Mouse (Mus musculus) mammary gland, adult 2 months (tissue): Measurements from ENCODE around the gene Crtc1. TPM values are rescaled to one million over a fixed set of nuclear protein-coding genes. Genes with fewer than 3 reads are reported as not detected.

ENCODE experiments used
- polyA plus RNA-seq: library from polyadenylated mRNA; depleted of rRNA; stranded (reverse); fragments of >200 nt; gene quantifications from 2 replicates; pipeline ENCODE4 v1.2.3, GENCODE M21; 2012; ENCODE audit warnings: low replicate concordance; rRNA removed

Gene Crtc1
- polyA plus RNA-seq: 22.9 and 36.9 TPM in 2 replicates

DNA sequence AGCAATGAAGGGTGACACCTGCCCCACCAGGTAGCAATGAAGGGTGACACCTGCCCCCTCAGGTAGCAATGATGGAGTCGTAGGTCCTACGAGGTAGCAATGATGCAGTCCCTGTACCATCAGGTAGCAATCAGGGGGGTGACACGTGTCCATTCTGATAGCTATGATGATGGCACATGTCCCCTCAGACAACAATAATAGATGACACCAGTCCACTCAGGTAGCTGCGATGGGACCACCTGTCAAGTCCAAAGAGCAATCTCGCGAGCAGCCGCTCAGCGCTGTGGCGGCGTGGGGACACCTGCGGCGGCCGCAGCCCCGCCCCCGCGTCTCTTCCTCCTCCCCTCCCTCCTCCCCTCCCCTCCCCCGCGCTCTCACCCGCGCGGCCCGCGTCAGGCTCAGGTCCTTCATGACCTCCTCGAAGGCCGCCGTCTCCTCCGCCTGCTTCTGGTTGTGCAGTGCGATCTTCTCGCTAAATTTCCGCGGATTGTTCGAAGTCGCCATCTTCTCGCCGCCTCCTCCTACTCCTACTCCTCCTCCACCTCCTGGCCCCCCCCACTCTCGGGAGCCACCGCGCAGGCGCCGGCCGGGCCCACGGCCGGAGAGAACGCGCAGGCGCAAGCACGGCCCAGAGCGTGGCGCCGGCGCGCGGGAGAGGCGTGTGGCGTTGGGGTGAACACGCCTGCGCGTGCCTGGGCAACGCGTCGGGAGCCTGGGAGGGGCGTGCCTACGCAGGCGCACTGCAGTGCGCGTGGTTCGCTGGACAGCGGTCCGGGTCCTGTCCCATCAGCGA lies at the start of gene Crtc1:
Gene Crtc1, minus strand, starts transcription at position 525 of the 793 bp plus-strand sequence.

DNA sequence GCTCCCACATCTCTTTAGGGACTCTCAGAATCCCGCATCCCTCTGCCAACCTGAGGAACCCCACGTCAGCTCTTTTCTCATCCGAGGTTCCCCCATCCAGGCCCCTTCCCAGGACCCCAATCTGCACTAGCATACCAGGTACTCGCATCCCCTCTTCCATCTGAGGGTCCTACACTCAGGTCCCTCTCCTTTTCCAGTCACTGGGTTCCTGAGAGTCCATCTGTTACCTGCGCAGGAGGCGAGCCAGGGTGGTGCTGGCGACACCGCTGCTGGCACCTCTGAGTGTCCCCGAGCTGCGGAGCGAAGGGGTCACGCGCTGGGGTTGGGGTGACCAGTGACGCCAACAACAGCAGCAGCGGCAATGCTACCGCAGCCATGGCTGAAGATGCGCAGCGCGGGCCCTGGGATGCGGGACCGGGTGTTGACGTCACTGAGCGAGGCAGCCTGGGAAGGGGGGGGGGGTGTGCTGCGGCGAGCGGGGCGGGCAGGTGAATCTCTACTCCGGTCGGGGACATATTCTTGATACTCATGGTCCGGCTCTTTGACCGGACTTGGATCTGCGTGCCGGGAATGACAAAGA lies 47.7 kb upstream of the Crtc1 start, which contains the start of gene Tmem59l:
Gene Tmem59l, minus strand, starts transcription at position 418 of the 580 bp plus-strand sequence.

DNA sequence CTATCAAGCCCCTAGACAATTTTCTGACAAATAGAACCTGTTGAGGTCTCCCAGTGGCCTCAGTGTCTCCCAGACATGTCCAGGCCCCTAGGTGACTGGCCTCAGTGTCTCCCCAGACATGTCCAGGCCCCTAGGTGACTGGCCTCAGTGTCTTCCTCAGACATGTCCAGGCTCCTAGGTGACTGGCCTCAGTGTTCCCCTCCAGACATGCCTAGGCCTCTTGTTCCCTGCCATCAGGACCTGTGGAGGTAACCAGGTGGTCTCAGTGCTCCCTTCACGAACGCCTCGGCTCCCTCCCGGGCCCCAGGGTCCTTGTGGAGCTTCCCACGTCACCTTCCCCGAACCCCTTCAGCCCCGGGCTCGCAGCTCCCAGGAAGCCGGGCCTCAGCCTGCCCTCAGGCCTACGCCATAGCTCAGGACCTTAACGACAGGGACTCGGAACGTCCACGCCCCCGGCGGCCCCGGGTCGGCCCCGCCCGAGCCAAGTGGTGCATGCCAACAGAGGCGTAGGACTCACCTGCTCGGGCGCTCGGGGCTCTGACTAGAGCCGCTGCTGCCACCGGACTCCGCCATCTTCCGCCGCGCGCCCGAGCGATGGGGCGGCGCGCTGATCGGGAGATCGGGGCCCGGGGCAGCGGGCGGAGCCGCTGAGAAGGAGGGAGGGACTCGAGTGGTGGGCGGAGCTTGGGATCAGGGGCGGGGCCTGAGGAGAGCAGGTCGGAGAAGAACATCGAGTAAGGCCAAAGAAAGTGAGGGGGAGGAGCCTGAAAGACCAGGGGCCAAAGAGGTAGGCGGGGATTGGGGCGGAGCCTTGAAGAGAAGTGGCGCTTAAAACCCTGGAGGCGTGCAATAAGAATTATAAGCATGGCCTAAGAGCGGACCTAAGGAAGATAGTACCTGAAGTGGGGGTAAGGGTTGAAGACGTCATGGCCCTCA lies 37.2 kb upstream of the Crtc1 start, which contains the start of gene Klhl26:
Gene Klhl26, minus strand, starts transcription at position 636 of the 936 bp plus-strand sequence.

DNA sequence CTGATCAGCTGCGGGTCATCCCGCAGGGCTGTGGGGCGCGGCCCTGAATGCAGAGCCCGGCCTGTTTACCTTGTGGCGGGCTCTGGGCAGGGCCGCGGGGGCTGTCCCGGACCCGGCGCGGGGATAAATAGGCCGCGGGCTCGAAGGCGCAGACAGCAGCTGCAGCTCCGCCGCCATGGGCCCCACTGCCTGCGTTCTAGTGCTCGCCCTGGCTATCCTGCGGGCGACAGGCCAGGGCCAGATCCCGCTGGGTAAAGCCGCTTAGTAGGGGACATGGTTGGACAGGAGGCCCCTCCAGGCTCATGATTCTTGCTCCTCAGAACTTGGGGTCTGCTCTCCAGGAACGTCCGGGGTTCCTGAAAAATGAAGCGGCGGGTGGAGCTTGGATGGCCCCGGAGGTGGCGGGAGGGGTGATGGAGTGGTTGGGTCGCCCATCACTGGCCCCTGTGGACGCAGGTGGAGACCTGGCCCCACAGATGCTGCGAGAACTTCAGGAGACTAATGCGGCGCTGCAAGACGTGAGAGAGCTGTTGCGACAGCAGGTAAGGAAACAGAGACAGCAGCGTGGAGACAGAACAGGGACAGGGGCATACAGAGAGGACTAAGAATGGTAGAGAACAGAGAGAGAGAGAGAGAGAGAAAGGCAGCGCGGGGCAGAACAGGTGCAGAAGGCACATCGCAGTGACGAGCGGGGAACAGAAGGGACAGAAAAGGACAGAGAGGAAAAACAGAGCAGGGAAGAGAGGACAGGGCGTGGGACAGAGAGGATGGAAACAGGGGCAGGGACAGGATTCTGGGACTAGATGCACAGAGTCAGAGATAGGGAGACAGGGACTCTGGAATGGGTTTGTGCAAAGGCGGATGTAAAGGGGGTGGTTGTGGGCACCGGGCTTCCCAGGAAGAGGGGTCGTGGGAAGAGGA lies 65.7 kb downstream of the Crtc1 start, which contains the start of gene Comp:
Gene Comp, plus strand, starts transcription at position 162 of the 921 bp plus-strand sequence.

DNA sequence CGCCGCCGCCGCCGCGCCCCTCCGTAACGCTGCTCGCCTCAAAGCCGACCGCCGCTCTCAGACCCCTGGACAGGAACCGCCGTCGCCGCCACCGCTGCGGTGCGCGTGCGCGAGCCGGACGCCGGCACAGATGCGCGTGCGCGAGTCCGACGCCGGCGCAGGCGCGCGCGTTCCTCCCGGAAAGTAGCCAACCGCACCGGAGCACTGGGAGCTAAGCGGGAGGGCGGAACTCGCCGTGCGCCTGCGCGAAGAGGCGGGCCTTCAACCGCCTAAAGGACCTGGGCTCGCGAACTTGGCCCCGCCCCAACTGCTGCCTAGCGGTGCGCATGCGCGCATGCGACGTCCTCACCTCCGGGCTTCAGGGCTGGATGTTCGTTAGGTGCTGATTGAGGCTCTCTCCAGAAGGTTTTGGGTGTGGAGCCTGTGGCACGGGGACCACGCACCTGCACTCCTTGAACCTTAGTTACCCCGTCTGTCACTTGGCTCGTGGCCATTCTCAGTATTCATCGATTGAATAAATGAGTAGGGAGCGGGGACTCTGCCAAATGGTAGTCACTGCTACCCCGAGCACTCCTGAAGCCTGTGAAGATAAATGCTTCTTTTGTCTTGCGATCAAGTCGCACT lies 86.1 kb downstream of the Crtc1 start, which contains the start of gene Upf1:
Gene Upf1, minus strand, starts transcription at position 85 of the 624 bp plus-strand sequence.

Other genes starting within 250 kb of the Crtc1 start
- 37.9 and 68.3 TPM in 2 replicates for gene Slc25a42, start 227.3 kb downstream of the Crtc1 start, polyA plus RNA-seq
- gene Sugp2, start 205.4 kb downstream of the Crtc1 start, polyA plus RNA-seq: 35.9 and 45.8 TPM in 2 replicates
- gene Armc6, start 205.1 kb downstream of the Crtc1 start, polyA plus RNA-seq: 16.3 and 19.1 TPM in 2 replicates
- gene Homer3, start 156.8 kb downstream of the Crtc1 start, polyA plus RNA-seq: 28.4 and 42.3 TPM in 2 replicates
- 43.0 and 47.9 TPM in 2 replicates for gene Ddx49, start 137.1 kb downstream of the Crtc1 start, polyA plus RNA-seq
- 262 and 364 TPM in 2 replicates for gene Cope, start 137.1 kb downstream of the Crtc1 start, polyA plus RNA-seq
- gene Cers1, start 123.8 kb downstream of the Crtc1 start, polyA plus RNA-seq: 1.1 and 8.3 TPM in 2 replicates
- 2.9 TPM in 1 of 2 replicates, not detected in the other for gene Gdf1, start 109.8 kb downstream of the Crtc1 start, polyA plus RNA-seq
- gene Upf1, start 86.3 kb downstream of the Crtc1 start, polyA plus RNA-seq: 23.8 and 44.2 TPM in 2 replicates
- gene Comp, start 66.0 kb downstream of the Crtc1 start, polyA plus RNA-seq: 1.1 TPM in 2 replicates
- gene Klhl26, start 37.4 kb upstream of the Crtc1 start, polyA plus RNA-seq: 53.4 and 80.6 TPM in 2 replicates
- 0.42 and 0.50 TPM in 2 replicates for gene Tmem59l, start 47.8 kb upstream of the Crtc1 start, polyA plus RNA-seq
- 5.2 and 5.7 TPM in 2 replicates for gene Crlf1, start 53.6 kb upstream of the Crtc1 start, polyA plus RNA-seq
- 240 and 366 TPM in 2 replicates for gene Rex1bd, start 67.2 kb upstream of the Crtc1 start, polyA plus RNA-seq
- 371 and 768 TPM in 2 replicates for gene Uba52, start 71.2 kb upstream of the Crtc1 start, polyA plus RNA-seq
- gene Fkbp8, start 88.1 kb upstream of the Crtc1 start, polyA plus RNA-seq: 331 and 487 TPM in 2 replicates
- 82.7 and 119 TPM in 2 replicates for gene Kxd1, start 88.4 kb upstream of the Crtc1 start, polyA plus RNA-seq
- 29.0 and 40.3 TPM in 2 replicates for gene Ell, start 99.9 kb upstream of the Crtc1 start, polyA plus RNA-seq
- 107 and 194 TPM in 2 replicates for gene Isyna1, start 154.8 kb upstream of the Crtc1 start, polyA plus RNA-seq
- 143 and 413 TPM in 2 replicates for gene Ssbp4, start 169.3 kb upstream of the Crtc1 start, polyA plus RNA-seq
- 23.8 and 34.0 TPM in 2 replicates for gene Lrrc25, start 176.6 kb upstream of the Crtc1 start, polyA plus RNA-seq
- gene Gdf15, start 192.9 kb upstream of the Crtc1 start, polyA plus RNA-seq: 1.3 and 4.8 TPM in 2 replicates
- 36.5 and 50.6 TPM in 2 replicates for gene Pgpep1, start 220.8 kb upstream of the Crtc1 start, polyA plus RNA-seq
- 62.1 and 102 TPM in 2 replicates for gene Lsm4, start 233.7 kb upstream of the Crtc1 start, polyA plus RNA-seq